Mouse (Mus musculus): ENCODE measurements around the gene Alg14.

Alg14 gene

GRCm38 (mm10) chr3:121397007-121397406 is 105.4 kb downstream of the Alg14 start:
- intact Hi-C loops (cut with DNase I), result no loop called here

- intact Hi-C loops (cut with DNase I), result no loop called here
Measured at GRCm38 (mm10) chr3:121401384-121401783, 109.8 kb downstream of the Alg14 start.

- intact Hi-C loops (cut with DNase I), result no loop called here
Measured at GRCm38 (mm10) chr3:121402096-121402495, 110.5 kb downstream of the Alg14 start.

DNA sequence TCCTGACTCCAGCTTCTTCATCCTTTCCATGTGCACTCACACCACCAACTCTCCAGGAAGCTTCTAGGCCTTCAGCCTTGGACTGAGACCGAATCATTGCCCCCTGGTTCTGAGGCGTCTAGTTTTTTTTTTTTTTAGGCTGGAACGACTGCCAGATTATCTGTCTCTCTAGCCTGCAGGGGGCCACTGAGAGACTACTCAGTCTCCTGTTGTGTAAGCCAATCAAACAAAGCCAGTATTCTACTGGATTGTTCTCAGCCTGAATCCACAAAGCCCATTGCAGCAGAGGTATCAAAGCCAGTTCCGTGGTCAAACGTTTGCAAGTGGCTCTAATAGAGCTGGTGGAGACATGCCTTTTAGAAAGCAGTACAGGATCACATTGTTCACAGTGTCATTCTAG is 111.9 kb downstream of the Alg14 start:
- intact Hi-C loops (cut with DNase I), result no loop called here

DNA sequence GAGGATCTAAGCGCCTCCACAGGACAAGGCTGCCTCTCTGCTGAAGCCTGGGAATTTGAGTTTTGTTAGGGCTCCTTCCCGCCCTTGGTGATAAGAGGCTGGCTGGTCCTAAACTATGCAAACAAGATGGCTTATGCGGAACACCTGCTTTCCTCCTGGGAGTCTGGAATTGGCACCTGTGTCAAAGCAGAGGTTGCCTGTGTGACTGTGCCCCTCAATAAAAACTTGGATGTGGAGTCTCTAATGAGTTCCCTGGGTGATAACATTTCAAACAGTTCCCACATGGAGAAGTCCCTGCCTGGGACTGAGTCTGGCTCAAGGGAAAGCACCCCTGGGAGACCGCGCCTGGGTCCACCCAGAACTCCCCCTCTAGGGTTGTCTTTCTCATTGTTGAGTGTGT is 113.5 kb downstream of the Alg14 start:
- intact Hi-C loops (cut with DNase I), result no loop called here

DNA sequence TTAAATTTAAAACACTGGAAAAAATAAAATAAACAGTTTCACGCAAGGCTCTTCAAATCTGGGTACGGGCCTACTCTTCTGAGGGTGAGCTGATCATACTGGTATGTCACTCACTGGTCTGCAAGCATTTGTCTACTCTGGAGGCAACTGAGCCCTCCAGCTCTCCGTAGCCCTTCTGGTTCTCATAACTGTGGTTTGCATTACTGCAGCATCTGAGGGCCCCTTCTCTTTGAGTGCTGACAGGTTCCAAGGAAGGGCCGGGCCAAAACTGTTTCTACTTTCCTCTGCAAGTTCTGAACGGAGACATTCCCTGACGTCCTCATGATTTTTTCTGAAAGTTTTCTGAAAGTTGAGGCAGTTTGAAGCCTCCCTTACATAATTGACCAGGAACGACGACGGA is 115.8 kb downstream of the Alg14 start:
- intact Hi-C loops (cut with DNase I), result no loop called here

GRCm38 (mm10) chr3:121408386-121408785 is 116.8 kb downstream of the Alg14 start:
- intact Hi-C loops (cut with DNase I), result no loop called here

- intact Hi-C loops (cut with DNase I), result no loop called here
Measured at GRCm38 (mm10) chr3:121411450-121411849, 119.9 kb downstream of the Alg14 start.

Measured in adrenal gland (tissue).